Mouse (Mus musculus) gastrocnemius, postnatal 36 days (tissue): ENCODE measurements at regions not wholly inside any gene's neighbourhood (a gene's known extent, or its start where the extent isn't known, plus 50 kb on each side); places are given as distances from the start of the nearest gene placed in this dataset.

Source experiments
- DNase-seq, 2 experiments: peaks; one replicate each; pipeline ENCODE4 v3.0.0; 2022
- intact Hi-C: fragments of 180-260 bp; cut with DNase I; formaldehyde crosslinking; loops from one replicate; pipeline ENCODE4 v1.15.1; 2025

DNA sequence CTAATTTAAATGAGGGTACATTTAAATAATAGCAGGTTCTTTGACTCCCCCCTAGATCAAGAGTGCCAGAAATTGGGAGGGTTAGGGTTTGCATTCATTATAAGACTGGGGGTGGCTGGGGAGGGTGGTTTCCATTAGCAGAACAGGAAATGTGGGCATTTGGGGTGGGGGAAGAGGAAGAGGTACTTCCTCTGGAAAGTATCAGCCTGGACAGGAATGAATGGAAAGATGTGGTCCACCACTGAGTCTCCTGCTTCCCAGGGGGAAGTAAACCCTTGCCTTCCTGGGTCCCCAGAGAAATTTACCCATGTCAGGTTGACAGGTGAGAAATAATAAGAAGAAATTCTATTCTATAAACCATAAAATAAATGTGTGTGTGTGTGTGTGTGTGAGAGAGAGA lies 171.5 kb upstream of the Serpine2 start:
- DNase-seq, result no peak
- intact Hi-C loops, result no loop called here

DNA sequence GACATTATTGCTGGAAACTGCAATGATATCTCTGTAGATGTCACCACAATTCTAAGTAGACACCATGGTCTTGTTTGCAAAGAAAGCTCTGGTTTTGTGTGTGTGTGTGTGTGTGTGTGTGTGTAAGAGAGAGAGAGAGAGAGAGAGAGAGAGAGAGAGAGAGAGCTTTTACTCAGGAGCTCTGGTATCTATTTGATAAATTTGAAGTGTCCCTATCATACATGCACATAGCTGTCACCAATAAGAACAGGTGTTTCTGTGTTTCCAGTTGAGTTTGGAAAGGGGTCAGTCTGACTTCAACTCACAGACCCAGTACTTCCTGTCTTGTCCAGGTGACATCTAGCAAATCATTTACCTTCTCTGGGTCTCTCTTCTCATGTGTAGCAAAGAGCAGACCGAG lies 169.7 kb upstream of the Serpine2 start:
- intact Hi-C loops, result no loop called here

DNA sequence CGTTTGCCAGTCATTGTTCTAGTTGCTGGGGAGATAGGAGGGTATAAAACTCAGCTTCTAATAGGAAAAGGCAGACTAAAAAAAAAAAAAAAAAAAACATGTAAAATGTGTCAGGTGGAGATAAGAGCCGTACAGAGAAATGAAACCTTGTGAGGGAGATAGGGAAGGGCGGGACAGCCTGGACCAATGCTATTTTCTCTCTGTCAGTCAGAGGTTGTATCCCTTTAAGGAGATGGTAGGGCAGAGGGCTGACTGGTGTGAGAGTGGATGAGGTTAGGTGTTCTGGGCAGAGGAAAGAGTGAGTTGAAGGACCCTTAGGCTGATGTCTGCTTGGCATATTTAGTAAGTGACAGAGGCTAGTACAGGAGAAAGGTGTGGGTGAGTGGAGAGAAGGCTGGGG lies 169.2 kb upstream of the Serpine2 start:
- intact Hi-C loops, result no loop called here

More for the DNA sequence above, 169.7 kb upstream of the Serpine2 start:
- no peak for DNase-seq

DNA sequence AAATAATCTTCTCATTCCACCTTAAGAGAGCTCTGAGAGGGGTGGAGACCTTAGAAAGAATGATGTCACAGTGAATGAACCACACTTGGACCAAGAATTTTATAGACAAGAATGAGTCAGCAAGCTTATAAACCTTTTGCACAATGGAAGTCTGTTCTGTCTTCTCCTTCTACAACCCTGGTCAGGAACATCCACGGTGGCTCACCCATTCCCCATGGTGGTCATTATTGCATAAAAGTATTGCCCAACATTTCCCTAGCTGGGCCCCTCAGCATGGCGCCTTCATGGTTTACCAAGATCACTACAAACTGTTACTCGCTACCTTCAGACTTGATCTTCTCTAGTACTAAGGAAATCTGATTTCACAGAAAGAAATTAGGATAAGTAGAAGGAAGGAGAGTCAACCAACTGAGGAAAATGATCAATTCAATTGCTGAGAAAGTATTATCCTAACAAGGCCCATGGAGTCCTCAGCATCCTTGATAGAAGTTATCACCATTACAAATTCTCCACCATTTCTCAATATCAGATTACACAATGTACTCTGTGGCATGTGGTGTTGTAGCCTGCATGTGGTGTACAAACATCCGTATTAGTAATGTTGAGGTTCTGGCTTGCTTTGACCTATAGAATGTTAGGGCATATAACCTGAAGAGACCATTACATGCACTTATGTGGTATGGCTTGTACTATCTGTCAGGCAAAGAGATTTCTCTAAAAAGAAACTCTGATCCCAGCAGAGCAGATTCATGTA lies 165.1 kb upstream of the Serpine2 start:
- no peak for DNase-seq
- intact Hi-C loops, result no loop called here

More for the DNA sequence above, 169.2 kb upstream of the Serpine2 start:
- no peak for DNase-seq

DNA sequence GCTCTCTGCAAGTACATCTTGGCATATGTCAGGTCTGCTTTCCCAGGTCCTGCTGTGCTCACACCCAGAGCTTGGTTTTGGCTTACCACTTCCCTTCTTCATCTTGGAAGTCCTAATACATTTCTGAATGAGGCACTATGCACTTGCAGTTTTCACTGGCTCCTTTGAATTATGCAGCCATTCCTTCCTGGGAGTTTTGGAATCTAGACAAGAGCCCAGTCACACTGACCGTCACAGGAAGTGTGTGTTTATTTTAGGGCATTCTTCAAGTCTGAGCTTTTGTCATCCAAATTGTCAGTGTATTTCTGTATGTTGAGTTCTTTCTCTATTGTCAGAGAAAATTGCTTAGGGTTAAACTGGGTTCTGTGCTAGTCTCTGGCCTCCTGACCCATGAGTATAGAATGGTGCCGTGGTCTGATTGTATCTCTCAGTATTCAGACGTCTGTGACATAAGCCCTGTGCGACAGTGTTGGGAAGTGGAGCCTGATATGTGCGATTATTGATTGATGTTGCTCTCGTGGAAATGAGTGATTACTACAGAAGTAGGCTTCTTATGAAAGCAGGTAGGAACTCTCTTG lies 162.6 kb upstream of the Serpine2 start:
- intact Hi-C loops, result no loop called here
- DNase-seq, result no peak

DNA sequence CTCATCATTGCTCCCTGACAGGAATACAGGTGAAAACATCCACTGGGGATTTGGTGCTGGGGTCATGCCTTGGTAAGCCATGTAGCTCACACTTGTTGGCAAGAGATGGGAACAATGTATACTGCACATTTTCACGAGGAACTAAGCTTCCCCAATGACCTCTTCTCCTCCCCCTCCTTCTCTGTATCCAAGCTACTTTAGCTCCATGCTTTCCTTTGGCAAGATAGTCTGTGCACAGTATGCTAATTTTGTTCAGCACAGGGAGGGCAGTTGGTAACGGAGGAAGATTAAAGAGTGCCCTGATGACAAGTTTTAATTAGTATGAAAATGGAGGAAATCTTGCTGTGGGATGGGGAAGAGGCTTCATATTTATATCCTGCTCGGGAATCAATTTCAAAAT lies 160.9 kb upstream of the Serpine2 start:
- intact Hi-C loops, result no loop called here
- no peak for DNase-seq

DNA sequence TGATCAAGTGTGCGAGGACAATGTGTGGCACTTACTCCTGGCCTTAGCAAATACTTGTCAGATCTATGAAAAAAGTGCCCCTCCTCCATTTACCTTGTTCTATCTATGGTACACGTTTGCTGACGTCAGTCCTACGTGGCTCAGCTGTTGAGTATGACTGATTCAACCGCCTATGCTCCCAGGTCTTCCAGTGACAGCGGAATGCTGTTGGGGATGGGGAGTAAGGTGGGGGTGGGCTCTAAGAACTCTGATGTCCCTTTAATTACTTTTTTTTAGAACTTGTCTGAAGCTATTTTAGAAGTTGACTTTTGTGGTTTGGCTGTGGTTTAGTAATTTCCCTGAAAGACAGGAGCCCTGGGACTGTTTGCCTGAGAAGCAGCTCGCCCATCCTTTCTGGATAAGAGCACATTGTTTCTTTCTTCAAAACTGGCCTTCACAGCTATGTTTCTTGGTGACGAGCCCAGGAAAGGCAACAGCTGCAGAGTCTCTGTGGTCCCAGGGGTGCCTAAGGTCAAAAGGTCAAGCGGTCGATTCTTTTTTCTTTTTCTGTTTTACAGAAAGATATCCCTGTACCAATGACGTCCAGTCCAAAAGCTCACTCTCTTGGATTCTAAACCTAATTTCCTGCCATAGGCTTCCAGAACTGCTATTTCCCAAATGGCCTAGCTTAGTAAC lies 157.5 kb upstream of the Serpine2 start:
- intact Hi-C loops, result no loop called here
- peak; percentile 48 to 78 for DNase-seq

DNA sequence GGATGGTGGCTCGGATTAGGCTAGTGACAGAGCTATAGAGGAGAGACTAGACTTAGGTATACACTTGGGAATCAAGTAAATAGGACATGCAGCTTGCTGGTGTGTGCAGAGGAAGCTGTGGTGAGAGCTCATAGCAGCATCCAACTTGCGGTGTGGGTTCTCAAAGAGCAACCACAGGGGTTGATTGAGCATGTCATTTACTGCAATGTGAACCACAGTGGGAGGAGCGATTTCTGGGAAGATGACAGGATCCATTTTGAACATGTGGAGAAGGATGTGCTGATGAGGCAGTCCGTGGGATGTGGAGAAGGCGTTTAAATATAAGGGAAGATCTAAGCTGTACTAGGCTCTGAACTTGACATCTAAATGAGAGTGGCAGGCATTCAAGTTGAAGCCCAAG lies 154.5 kb upstream of the Serpine2 start:
- DNase-seq, result no peak
- intact Hi-C loops, result no loop called here

DNA sequence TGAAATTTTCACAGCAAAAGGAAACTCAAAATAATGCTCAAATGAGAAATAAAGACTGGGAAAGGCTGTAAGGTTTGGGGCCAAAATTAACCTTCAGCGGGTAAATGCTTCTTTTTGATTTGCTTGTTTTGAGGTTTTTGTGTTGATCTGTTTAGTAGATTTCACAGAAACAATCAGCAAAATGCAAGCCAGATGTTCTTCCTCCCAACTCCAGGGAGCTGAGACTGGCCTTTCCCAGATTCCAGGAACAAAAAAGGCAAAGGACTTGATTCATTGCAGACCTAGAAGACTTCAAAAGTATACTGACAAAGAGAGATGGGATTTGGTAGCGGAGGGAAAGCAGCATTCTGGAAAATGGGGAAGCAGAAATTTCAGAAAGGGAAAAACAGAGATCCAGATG lies 153.6 kb upstream of the Serpine2 start:
- no peak for DNase-seq
- intact Hi-C loops, result no loop called here

DNA sequence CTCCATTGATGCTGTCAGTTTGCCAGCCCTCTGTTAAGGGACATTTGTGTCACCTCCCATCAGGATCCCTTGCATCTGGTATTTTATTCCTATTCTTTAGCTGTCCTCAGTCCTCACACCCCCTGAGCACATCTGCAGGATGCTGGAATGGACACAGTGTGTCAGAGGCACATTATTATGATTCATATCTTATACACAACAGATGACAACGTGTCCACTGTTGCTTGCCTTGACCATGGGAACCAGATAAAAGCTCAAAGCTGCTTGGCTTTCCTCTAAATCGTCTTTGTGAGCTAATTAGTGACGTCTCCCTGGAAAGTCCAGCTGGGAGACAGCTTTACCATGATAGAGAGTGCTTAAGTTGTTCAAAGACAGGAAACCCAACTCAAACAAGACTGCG lies 149.7 kb upstream of the Serpine2 start:
- intact Hi-C loops, result no loop called here
- no peak for DNase-seq

DNA sequence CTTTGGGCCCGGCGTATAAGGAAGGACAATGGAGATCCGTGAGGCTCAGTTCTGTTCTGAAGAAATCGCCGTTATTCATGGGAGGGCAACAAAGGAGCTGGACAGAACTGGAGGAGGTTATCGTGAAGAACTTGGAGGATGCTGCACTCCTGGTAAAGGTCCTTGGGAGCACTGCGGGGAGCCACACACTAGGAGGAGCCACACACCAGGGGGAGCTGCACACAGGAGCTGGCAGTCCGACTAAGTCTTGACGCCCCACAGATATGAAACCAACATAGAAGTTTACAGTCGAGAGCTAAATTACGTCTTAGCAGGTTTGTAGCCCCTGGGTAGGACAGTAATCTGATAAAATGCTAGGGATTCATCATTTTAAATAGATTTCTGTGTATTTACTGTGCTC lies 138.1 kb upstream of the Serpine2 start:
- peak; percentile 28 to 29 for DNase-seq
- intact Hi-C loops, result loop anchor here (10.0 kb wide), 1 partner anchor 106 kb away; no protein-coding TSS in a partner anchor

DNA sequence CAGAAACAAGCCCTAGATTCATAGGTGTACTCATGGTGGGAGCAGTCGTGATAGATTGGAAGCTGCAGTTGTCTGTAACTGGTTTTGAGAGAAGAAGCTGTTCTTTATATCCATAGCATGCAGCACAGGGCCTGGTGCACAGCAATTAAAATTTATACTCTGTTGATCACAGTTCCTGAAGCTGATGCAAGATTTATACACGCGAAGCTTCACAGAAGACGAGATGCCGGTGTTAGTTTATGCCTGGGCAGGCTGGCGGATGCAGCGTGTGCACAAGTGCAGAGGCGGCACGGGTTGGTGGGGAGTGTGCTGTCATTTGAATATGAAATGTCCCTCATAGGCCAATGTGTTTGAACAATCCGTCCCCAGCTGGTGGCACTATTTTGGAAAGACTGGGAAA lies 136.9 kb upstream of the Serpine2 start:
- DNase-seq, result no peak
- intact Hi-C loops, result loop anchor here (10.0 kb wide), 1 partner anchor 107 kb away; no protein-coding TSS in a partner anchor

DNA sequence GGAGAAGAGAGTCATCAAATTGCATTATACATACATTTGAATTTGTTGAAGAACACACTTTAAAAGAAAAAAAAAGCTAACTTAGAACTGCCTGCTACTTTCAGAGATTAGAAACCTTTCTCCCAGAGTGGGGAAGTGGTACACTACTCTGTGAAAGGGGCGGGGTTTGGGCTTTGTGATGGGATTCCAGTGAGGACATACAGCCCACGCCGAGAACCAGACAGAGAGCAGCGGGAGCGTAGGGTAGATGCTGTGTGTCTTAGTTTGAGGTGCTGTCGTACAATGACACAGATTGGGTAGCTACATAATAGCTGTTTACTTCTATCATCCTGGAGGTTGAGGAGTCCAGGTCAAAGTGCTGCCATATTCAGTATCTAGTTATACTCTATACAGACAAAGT lies 136.5 kb upstream of the Serpine2 start:
- intact Hi-C loops, result loop anchor here (10.0 kb wide), 1 partner anchor 107 kb away; no protein-coding TSS in a partner anchor
- no peak for DNase-seq

DNA sequence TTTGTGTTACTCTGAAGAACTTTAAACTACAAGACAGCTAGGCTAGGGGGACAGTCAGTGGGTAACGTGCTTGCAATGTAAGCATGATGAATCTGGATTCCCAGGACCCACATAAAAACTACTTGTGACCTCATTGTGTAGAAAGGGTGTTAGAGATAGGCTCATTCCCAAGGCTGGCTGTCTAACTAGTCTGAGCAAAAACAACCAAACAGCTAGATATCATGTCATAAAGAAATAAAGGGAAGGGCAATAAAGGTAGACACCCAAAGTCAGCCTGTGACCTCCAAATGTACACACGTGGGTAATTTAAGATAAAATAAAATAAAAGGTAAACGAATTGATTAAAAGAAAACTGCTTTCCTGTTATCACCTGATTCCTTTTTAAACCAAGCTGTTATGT lies 123.7 kb upstream of the Serpine2 start:
- no peak for DNase-seq
- intact Hi-C loops, result no loop called here

DNA sequence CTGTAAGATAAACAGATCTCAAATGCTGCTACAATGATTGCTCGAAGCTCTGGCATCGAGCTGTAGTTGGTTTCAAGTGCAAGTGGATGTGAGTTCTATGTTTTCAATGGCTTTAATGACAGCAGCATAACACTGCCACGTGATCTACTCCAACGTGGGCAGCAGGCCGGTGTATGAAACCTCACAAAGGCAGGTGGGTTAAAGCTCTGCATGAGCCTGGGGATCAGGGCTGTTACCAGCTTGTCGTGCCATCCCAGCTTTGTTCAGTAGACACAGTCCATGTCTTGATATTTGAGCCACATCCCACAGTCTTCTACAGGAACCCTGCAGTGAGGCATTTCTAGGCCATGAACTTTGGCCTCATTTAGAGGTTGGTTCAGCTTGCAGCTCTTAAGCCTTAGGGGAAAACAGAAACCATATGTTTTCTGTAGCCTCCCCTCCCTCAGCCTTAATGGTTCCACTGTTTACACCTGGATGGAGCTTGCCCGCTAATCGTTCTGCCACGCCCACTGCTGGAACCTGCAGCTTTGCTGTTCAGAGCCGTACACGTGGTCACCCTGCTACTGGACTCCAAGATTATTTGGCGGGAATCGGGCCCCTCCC lies 121.8 kb upstream of the Serpine2 start:
- intact Hi-C loops, result no loop called here
- DNase-seq, result no peak

DNA sequence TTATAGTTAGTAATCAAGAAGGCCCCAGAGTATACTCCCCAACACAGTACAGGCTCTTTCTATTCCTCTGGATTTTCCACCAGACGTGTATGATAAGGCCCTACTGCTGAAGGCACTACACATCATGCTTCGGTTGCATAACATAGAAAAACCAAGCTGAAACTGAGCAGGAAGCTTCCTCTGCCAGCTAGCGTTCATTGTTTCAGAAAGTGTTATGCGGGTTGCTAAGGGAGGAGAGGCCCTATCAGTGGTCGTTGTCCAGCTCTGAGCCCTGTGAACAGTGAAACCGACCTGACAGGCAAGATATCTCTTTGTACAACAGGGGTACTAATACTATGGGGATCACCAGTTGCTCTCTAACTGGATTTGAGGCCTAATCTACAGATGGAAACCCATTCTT lies 118.9 kb upstream of the Serpine2 start:
- DNase-seq, result no peak
- intact Hi-C loops, result no loop called here

DNA sequence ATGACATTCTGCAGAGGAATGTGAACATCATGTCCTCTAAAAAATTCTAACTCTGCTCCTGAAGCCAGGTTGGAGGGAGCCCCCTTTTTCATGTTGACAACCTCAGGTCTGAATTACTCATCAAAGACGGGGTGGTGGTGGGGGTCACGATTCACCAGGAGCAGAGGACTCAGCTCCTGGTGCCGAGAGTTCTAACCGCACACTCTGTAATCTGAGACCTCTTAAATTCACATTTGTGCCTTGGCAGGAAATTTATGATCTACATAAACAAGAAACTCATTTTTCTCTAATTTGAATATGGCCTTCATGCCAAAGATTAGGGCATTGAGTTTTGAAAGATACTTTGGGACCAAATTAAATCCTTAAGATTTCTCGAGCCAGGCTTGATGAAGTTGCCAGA lies 117.2 kb upstream of the Serpine2 start:
- intact Hi-C loops, result no loop called here
- DNase-seq, result no peak

DNA sequence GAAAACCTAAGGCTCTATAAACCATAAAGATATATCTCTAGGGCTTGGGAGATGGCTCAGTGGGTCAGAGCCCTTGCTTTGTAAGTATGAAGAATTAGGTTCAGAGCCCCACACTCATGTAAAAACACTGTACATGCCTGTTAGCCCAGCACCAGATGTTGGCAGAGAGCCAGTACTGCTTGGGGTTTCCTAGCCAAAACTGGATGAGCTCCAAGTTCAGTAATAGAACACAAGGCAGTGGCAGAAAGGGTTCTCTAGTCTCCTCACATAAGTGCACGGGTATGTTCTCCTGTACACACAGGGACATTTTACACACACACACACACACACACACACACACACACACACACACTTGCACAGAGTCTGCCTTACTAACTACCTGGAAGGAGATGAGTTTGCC lies 95.1 kb upstream of the Serpine2 start:
- intact Hi-C loops, result no loop called here
- DNase-seq, result peak in 1 of 2 experiments; percentile 7

DNA sequence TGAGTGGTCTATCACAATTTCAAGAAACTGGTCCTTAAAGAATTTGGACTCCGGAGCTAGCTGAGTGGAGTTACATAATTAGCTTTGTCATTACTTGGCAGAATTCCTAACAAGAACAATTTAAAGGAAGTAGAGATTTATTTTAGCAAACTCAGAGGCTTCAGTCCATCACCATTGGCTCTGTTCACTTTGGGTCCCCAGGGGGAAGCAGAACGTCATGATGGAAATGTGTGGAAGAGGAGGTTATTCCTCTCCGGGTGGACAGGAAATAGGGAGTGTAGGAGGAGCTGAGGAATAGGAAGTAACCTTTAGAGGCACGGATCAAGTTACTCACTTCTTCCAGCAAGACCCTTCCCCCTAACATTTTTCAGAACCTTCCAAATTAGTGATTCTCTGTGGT lies 83.3 kb upstream of the Serpine2 start:
- DNase-seq, result no peak

DNA sequence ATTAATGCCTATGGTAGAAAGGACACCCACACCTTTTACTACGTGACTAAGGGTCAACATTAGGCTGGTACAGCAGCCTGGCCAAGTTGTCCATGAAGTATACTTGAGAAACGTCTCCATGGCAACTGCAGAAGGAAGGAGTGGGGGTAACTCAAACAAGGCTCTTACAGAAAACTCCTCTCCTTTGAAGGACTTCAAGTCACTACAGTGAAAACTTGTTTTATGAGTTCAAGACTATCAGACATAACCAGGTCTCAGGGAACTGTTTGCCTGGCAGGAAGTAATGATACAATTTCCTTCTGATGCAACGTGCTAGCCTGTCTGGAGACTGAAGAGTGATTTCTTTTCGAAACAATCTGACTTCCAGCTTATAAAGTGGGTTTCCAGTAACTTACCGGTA lies 71.5 kb upstream of the Serpine2 start:
- DNase-seq, result no peak
- intact Hi-C loops, result no loop called here

More for the DNA sequence above, 83.3 kb upstream of the Serpine2 start:
- intact Hi-C loops, result no loop called here

DNA sequence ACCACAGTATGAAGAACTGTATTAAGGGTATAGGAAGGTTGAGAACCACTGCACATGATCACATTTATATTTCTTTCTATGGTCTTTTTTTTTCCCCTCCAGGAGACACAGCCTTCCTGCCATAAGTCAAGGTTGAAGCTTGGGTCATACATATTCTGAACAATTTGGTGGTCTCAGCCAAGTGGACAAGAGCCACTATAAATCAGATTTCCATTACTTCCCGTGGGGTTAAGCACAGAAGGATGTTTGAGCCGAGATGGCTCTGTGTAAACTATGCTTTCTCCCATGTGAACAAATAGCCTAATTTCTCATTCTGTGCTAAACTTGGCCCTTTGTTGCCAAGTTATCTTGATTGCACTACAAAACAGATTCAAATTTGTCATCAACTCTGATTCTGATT lies 66.8 kb upstream of the Serpine2 start:
- intact Hi-C loops, result no loop called here
- DNase-seq, result no peak
